Mouse (Mus musculus) gastrocnemius, postnatal 25 days (tissue): ENCODE measurements at regions not wholly inside any gene's neighbourhood (a gene's known extent, or its start where the extent isn't known, plus 50 kb on each side); places are given as distances from the start of the nearest gene placed in this dataset.
A peak's percentile ranks its signal among the peaks of the same experiment; 100 is the strongest.

Experiments
- DNase-seq: peaks from one replicate; pipeline ENCODE4 v3.0.0; 2022

DNA sequence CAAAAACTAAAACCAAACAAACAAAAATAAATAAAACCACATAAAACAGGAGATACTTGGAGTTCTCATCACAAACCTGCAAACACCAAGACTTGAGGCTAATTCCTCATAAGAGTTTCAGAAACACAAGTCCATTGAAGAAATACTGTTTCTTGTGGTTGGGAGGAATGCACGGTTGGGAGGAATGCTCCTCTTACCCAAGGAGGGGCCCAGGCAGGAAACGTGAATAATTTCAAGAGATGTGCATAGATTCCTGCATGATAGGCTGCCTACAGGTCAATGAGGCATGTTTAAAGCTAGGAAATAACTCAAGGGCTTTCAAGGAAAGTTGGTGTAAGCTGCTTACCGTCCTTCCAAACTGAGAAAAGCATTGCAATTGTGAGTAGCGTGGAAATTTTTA is 243.7 kb downstream of the Fam49a start:
- no peak for DNase-seq

DNA sequence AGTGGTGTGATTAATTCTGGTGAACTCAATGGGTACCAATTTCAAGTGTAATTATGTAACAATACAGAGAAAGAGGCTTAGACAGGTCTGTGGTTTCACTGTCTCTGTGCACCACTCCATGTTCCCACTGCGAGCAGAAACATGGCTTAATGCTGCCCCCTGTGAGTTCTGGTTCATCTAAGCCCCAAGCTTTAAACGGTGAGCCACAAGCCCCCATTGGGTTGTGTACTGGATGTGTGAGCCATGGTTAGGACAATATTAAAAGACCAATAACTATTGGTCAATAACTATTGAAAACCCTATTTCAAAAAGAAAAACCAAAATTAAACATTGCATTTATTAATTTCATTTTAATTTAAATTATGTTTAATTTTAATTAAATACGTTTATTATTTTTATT is 238.0 kb downstream of the Fam49a start:
- no peak for DNase-seq

DNA sequence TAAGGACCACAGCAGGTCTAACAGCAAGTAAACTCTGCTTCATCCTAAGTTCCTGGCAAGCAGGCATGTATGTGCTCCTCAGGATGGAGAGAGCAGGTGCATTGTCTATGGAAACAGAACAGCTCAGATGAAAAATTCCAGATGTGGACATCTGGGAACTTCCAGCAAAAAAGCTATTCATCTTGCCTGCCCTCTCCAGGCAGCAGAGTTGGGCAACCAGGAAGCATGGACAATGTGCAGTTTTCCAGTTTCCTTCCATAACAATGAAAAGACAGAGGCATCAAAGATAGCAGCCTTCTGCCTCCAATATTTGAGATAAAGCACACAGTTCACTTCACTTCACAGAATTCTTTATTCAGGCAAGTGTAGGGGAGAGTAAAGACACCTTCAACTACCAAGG is 236.7 kb downstream of the Fam49a start:
- no peak for DNase-seq

DNA sequence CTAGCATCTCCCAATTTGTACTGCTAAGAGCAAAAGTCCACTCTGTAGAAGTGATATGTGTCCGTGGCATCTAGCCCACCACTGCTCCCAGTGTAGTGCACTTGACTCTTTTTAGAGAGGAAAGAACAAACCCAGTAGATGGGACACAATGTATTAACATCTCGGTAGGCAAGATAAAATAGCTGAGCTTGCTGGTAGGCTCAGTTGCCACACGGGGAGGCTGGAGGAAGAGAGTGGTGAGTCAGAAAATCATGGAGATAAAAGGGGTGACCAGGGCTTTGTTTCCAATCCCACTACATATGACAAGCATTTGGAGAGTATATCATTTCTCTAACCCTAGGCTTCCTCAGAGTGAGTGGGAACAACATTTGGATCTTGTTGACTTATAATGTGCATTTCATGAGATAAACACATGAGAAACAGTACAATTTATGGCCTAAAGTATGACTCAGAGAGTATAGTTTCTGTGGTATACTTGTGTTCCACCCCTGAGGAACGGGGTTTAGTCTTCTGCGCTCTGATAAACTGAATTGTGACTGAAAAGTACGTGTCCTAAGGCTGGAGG is 235.4 kb downstream of the Fam49a start:
- no peak for DNase-seq

DNA sequence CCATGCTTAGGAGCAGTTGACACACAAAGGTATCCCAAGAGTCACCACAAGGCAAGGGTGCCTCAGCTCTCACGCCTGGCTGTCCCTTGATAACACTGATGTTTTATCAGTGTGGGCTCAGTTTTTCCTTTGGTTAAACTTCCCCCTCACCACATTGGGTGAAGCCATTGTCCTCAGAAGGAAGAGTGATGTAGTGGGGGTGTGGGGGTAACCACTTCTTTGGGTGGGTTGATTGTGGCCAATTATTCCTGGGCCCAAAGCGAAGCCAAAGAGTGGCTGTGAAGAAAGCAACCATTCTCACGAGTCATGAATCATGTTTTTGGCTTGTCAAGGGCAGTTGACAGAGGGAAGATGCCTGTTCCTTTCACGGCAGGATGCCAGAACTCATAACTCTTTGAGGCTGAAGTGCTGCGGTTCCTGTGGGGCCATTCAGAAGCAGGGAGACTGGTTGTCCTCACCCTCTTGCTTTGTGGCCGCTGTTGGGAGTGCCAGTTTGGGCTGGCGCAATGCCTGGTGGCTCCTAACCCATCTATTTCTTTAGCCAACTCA is 234.7 kb downstream of the Fam49a start:
- peak; percentile 6 for DNase-seq

DNA sequence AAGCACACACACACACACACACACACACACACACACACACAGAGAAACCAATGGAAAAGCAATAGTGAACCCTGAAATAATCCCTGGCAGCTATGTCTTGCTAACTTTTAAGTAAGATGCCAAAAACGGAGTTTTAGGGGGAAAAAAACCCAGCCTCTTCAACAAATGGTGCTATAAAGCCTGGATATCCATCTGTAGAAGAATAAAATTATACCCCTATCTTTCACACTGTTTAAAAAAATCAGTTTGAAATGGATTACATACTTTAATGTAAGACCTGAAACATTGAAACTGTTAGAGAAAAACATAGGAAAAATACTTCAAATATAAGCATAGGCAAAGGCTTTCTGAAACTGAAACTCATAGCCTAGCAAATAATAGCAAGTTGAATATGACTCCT is 228.2 kb downstream of the Fam49a start:
- DNase-seq, result no peak

DNA sequence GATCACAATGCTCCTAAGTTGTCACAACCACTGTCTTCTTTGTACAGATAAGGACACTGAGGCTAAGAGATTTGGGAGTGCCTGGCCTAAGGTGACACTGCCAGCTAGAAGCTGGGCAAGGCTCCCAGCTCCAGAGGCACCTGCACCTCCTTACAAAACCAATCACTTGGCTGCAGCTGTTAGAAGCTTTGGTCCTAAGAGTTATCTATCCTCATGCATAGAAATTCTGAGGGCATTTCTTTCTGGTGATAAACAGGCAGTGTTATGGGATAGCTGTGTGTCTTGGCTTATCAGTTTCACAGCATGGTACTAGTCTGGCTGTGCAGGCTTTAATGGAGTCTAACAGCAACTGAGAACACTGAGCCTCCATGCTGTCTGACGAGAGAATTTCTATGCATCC is 226.2 kb downstream of the Fam49a start:
- DNase-seq, result no peak

DNA sequence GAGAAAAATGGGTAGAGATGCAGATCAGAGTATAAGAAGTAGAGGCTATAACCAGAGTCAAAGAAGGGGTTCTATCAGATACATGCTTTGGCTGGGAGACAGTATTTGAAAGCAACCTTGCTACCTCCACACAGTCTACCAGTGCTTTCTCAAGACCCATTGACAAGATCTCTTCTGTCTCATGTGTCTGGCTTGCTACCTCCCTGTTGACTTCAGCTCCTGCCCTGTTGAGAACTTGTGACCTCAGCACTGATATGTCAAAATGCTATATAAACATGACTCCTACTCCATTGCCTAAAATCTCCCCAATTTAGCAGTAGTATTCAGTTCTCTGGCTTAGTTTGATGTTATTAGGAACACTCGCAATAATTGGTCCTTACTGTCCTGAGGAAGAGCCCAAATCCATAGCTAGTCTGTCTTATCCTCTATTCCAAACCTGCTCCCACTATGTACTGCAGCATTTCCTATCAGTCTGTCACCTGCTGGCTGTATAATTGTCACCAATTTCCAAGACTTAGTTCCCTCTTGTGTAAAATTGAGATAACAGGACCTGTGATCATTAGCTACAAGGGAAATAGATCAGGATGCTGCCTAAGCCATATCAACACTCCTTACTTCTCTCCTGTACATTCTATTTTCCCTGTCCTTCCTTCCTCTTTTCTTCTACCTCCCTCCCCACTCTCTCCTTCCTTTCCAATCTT is 224.9 kb downstream of the Fam49a start:
- DNase-seq, result no peak

DNA sequence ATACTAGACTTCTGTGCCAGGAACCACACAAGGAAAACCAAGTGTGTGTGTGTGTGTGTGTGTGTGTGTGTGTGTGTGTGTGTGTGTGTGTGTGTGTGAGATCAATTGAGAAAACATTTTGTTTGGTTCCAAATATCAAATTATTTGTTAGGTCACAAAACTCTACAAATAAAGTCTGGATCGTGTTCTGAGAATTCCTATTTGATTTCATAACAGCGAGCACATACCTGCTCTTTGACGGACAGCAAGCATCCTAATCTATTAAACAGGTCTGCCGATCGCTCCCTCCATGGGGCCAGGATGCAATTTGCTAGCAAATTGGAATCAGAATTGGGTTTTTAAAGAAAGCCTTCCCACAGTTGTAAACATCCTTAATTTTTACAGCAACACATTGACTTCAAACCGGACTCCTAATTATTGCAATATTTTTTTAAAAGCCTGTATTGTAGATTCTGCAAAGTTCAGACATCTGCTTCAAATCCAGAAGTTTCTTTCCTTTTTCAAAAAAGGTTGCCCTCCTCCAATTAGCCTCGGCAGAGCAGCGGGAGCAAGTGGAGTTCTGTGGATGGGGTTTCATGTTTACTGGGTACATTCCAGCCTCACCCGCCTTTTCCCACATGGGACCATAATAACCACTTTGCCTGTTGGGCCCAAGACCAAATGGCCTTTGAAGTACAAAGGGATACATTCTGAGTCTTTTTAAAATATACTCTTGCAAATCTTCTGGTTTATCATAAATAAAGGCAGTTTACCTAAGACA is 223.2 kb downstream of the Fam49a start:
- no peak for DNase-seq

DNA sequence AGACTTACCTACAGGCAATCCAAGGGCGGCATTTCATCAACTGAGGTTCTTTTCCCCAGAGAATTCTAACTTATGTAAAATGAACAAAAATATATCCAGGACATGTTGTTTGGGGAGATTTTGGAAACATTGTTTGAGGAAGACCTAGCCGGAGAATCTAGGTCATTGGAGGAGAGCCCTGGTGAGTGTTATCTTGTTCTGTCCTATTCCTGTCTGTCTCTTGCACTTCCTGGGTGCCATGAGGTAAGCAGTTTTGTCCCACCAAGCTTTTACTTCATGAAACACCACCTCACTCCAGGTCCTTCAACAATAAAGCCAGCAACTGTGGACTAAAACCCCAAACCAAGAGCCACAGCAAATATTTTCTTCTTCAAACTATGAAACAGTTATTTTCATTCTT is 218.5 kb downstream of the Fam49a start:
- no peak for DNase-seq

DNA sequence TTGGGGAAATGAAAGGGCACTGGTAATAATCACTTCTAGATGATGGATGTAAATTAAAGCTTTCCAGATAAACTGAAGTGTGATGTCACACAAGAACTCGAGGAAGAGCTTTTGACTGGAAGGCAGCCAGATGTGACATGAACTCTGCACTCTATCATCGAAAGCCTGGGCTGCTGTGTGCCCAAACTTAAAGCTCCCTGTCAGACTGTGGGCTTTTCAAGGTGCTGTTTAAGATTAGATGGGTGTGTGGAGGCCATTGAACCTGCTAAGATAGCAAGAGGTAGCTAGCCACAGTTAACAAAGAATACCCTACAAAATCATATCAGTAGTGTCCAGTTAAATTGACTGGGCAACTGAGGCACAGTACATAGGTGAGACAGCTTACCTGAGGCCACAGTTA is 190.1 kb downstream of the Fam49a start:
- no peak for DNase-seq

DNA sequence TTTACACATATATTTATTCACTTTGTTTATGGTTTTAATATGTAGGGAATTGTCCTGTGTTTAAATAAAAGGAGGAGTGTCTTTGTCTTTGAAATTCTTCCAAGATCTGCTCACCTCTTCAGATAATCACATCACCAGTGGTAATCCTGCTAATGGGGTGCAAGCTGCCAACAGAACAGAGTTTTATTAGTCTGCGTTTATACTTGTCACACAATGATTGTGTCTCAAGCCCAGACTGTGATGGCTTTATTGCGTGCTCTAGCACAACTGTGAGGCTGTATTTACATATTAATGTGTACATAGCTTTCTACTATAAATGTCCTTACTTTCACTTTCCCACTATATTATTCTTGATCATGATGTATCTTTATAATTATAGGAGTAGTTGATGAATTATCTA is 184.8 kb downstream of the Fam49a start:
- no peak for DNase-seq

DNA sequence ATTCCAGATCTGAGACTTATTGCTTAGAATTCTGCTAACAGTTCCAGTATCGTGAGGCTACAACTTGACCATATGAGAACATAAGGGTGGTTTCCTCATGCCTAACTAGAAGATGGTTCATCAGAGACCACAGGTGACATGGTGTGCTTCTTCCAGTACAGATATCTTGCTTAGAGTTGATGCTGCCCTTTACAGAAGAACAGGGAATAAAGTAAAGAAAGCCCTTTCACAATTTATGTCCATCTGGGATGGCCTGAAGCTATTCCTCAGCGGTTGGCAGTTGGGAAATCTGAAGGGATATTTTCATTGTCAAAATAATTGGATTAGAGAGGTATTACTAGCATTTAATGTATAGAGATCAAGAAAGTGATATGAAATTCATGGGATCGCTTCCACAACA is 184.3 kb downstream of the Fam49a start:
- DNase-seq, result no peak

DNA sequence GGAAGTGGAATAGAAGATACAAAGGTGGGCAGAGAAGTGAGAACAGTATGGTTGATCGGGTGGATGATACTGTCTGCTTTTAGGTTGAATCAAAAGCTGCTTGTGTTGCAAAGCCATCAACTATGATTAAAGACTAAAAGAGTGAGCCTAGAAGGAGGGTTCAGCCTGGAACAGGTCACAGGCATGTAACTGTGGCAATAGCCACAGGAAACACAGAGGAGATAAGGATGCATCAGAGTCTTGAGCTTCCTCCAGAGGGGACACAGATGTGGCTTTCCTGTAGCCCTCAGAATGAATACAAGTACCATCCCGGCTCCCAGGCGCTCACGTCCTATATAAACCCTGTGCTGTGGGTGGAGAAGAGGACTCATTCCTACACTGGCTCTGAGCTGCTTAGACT is 180.9 kb downstream of the Fam49a start:
- no peak for DNase-seq

DNA sequence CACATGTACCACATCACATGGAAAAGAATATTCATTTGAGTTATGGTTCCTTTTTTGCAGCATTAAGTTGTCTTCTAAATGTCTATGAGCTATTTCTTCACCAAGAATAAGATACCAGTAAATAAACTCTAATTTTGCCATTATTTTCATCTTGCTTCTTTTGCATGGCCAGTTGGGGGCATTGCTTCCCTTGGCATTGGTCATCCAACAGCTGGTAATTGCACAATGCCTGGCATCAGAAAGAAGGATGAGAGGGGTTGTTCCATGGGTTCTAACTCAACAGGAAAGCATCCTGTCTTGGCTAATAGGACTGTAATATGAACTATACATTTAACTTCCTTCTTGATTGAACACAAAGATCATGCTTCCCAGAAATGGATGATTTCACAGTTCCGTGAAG is 174.4 kb downstream of the Fam49a start:
- no peak for DNase-seq

DNA sequence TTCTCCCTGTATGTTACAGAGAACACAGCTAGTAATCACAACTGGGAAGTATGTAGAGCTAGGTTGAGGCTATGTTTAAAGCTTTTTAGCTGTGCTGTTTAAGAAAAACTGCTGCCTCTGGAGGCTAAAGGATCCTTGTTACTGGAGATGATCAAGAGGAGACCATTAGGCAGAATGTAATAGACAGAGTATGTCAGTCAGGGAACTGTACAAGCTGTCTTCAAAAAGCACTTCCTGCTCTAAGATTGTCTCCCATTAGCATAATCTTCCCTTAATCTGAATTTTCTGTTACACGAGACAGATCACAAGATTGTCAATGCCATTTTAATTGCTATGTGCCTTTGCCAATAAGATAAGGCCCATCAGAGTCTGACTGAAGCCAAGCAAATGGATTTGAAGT is 170.7 kb downstream of the Fam49a start:
- DNase-seq, result no peak
